Mouse (Mus musculus): ENCODE data around the gene Stard7. TPM values are rescaled to one million over a fixed set of nuclear protein-coding genes. Genes with fewer than 3 reads are reported as not detected.

Gene Stard7
- 110 and 111 TPM in 2 replicates for total RNA-seq (2017)

DNA sequence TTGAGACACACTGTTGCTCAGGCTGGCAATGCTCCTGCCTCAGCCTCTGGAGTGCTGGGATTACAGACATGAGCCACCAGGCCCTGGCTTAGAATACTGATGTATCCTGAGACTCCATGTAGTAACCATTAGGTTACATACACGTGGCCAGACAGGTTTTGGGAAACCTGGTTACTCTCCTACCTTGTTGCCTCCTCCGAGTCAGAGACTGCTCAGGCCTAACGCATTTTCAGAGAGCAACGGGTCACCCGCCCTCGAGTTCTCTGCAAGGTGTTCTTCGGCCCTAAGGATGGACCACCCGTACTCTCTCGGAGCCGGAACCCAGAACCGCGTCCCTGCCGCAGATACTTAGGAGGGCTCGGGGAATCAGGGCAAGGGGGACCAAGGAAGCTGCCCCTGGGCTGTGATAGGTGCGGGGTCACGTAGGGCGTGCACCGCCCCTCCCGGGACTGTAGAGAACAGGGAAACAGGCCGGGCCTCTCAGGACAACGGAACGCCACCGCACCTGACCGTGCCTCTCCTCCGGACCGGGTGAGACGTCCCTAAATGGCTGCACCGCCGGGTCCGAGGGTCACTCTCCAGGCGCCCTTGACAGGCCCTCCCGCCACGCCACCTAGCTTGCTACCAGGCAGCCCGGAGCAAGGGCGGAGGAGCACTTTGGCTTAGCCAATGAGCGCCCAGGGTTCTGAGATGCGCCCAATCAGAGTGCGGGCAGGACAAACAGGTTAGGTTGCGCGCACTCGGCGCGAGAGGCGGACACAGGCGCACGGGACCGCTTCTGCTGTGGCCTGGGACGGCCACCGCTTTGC, at the start of gene Stard7:
Gene Stard7, plus strand, starts transcription at position 728 of the 809 bp plus-strand sequence.
- ATAC-seq (ENCODE audit: extremely low read depth, insufficient number of reproducible peaks, low FRiP score, poor library complexity, severe bottlenecking), result peak; percentile 98

DNA sequence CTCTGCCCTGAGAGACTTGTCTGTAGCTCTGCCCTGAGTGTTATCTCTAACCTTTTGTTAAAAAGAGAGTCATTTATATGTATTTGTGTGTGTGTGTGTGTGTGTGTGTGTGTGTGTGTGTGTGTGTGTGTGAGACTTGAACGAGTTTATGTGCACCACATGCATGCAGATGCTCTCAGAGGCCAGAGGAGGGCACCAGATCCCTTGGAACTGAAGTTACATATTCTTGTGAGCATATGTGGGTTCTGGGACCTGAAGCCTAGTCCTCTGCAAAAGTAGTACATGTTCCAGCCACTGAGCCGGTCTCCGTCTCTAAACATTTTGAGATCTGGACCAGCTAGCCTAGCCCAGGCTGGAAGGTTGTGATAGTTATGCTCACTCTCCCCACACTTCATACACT, 44.8 kb upstream of the Stard7 start:
- ATAC-seq (ENCODE audit: extremely low read depth, insufficient number of reproducible peaks, low FRiP score, poor library complexity, severe bottlenecking), result no peak

DNA sequence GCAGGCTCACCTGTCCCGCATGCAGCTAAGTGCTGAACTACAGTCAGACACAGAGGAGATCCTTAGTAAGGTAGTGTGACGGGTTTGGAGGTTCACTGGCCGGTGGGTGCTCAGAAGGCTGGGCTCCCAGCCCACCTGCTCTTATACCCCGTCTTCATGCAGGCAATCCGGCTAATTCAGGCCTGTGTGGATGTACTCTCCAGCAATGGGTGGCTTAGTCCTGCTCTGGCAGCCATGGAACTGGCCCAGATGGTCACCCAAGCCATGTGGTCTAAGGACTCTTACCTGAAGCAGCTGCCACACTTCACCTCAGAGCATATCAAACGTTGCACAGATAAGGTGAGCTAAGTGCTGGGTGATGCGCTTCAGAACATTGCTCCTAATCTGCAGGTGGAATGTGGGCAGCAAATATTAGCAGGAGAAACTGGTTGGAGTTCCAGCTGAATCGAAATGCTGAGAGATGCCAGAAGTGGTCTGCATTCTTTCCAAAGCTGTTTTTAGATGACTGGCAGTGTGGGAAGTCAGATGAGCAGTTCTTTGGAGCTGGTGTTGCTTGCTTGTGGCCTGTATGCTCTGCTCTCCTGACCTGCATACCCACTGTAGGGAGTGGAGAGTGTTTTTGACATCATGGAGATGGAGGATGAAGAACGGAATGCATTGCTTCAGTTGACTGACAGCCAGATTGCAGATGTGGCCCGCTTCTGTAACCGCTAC, 32.0 kb upstream of the Stard7 start:
- no peak for ATAC-seq (ENCODE audit: extremely low read depth, insufficient number of reproducible peaks, low FRiP score, poor library complexity, severe bottlenecking)

DNA sequence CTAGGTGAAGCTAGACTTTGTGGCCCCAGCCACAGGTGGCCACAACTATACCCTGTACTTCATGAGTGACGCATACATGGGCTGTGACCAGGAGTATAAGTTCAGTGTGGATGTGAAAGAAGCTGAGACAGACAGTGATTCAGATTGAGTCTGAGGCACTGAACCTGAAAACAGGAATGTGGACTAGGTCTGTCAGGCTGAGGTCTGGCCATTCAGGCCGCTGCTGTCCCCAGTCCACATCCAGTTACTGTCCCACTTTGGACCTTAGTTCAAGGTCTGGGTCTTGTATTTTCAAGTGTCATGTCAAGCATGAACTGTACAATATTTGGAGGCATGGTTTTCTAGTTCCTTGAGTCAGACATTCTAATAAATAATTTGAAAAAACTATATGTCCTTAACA, 30.0 kb upstream of the Stard7 start:
- ATAC-seq (ENCODE audit: extremely low read depth, insufficient number of reproducible peaks, low FRiP score, poor library complexity, severe bottlenecking), result no peak

DNA sequence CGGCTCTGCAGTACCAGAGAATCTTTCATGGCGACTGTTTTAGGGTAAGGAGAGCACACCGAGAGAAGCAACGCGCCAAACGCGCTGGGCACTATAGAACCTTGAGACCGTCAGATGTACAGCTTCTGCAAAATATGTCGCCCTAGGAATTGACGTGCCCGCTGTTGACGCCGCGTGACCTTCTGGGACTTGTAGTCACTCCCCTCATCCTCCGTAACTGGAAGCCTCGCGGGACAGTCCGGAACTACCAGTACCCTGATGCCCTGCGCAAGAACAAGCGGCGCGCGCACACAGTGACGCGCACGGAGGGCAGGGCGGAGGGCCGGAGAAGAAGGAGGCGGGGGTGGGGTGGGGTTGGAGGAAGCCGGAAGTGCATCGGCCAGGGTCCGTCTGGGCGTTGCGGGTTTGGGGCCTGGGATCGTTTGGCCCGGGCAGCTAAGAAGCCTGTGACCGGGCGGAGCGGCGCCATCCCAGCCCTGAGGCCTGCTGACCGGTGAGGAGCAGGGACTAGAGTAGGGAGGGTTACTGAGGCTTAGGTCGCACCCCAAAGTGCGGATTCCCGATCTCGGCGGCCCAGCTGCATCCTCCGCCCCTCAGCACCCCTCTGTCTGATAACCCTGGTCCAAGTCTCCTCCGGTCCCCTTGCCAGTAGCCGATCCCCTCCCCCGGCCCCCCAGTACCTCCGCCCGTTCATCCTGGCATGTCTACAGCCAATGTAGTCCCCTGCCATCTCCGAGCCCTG, 22.3 kb upstream of the Stard7 start, which contains the start of the genes Ciao1 and Tmem127:
Gene Ciao1, minus strand, starts transcription at position 225 of the 742 bp plus-strand sequence.
Gene Tmem127, plus strand, starts transcription at position 317 of the 742 bp plus-strand sequence.
- ATAC-seq (ENCODE audit: extremely low read depth, insufficient number of reproducible peaks, low FRiP score, poor library complexity, severe bottlenecking), result peak; percentile 96

DNA sequence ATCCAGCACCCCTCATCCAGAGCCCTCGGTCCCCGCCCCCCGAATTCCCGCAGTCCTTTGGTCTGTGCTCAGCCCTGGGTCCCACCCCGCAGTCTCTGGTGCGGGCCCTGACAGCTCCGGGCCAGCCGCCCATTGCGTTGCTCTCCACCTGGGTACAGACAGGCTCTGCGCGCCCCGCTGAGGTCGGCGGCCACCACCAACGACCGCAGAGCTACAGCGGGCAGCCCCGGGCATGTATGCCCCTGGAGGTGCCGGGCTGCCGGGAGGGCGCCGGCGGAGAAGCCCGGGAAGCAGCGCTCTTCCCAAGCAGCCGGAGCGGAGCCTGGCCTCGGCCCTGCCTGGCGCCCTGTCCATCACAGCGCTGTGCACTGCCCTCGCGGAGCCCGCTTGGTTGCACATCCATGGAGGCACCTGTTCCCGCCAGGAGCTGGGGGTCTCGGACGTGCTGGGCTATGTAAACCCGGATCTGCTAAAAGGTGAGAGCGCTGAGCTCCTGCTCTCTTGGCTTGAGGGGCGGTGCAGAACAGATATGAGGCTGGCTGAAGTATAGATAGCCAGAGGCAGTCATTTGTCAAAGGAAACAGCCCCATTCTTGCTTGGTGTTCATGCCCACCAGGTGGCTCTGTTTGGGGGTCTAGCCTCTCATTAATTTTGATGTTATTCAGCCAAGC, 21.5 kb upstream of the Stard7 start:
- no peak for ATAC-seq (ENCODE audit: extremely low read depth, insufficient number of reproducible peaks, low FRiP score, poor library complexity, severe bottlenecking)

DNA sequence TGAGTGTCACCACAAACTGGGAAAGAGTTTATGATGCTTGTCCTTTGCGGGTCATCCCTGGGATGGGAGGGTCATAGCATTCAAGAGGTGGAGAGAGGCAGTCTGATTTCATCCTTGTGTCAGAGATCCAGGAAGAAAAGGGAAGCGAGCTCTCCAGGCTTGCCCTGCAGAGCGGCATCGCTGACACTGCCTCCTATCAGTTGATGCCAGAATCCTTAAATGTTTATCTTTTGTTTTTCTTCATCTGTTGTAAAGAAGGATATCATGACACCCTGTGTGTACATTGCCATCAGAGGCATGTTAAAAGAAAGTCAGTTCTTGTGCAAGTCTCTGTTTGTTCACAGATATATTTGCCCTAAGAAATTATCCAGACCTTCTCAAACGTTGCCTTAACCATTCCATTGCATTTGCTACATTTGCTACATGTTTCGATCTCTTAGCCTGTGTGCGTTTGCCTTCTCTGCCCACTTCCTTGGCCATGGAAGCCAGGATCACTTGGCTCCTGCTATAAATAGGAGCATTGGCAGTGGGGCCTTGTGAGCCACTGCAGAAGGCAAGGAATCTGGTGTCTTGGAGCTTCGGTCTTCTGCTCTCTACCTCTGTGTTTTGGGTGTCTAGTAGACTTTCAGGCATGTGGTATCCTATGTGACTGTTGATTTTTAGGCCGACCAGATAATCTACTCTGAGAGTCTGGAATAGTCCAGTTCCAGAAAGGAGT, 19.6 kb upstream of the Stard7 start:
- ATAC-seq (ENCODE audit: extremely low read depth, insufficient number of reproducible peaks, low FRiP score, poor library complexity, severe bottlenecking), result no peak

DNA sequence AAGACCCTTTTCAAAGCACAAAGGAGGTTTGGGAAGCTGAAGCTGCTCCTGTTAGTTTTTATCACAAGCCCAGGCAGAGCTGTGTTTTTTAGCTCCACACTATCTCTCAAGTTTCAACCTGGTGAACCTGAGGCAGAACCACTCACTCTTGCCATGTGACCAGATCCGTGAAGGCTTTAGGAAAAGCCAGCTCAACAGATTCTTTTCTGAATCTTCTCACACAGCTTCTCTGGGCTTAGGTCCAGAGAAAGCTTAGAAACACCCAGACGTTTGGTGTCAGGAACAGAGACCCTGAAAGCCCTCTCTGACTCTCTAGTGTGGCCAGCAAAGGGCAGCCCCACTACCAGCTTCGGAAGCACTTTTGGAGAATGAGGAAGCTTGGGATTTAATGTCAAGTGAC, 18.6 kb upstream of the Stard7 start:
- no peak for ATAC-seq (ENCODE audit: extremely low read depth, insufficient number of reproducible peaks, low FRiP score, poor library complexity, severe bottlenecking)

DNA sequence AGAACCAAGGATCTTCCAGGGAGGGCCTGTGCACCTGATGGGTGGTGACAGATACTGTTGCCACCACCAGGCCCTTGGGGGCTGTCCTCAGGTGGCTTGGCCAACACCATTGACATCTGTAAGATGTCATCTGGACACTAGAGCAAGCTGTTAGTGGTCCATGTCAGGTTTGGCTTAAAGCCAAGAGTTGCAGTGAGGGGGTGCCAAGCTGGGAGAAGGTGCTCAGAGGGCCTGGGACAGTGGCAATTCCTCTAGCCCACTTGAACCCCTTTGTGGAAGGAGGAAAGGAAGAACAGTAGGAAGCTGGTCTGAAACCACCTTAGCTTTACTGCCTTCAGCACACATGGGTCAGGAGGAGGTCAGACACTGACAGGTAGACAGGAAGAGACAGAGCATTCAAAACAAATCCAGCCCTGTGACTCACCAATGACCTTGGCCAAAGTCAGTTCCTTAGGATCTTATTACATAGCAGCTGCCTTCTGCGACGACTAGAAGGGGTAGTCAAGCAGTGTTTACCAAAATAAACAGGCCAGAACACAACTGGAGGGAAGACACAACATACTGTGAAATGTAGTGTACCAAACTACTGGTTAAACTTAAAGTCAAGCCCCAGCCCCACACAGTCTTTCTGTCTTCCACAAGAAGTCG, 18.0 kb upstream of the Stard7 start:
- no peak for ATAC-seq (ENCODE audit: extremely low read depth, insufficient number of reproducible peaks, low FRiP score, poor library complexity, severe bottlenecking)

DNA sequence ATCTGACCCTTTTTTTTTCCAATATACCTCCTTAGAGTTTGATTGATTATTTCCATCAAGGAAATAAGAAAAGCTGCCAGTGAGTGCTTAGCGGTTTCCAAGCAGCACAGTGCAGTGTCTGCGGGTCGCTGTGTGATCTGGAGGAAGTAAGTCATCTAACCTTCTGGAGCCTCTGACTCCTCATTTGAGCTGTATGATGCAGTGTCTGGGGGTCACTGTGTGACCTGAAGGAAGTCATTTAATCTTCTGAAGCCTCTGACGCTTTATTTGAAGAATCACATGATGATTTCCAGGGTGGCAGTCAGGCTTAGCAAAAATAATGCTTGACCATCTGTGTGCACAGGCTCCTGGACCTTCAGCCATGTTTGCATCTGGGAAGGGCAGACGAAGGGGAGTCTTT, 17.2 kb upstream of the Stard7 start:
- no peak for ATAC-seq (ENCODE audit: extremely low read depth, insufficient number of reproducible peaks, low FRiP score, poor library complexity, severe bottlenecking)

DNA sequence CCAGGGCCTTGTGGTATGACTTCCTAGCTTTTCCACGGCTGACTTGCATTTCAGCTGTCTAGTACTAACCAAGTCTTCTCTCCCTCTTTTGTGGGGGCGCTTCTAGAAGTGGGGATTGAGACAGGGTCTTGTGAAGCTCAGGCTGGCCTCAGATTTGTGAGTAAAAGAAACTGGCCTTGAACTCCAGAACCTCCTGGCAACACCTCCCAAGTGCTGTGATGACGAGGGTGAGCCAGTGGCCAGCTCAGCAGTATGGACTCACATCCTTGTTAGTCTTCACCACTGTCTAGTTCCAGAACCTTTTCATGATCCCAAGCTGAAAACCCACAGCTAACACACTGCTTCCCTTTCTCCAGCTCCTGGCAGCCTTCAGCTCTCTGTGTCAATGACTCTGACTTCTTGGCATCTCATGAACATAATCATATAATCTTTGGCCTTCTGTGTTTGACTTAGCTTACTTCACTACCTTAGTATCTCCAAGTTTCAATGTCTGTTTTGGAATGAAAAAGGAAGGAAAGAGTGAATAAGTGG, 15.3 kb upstream of the Stard7 start:
- ATAC-seq (ENCODE audit: extremely low read depth, insufficient number of reproducible peaks, low FRiP score, poor library complexity, severe bottlenecking), result no peak

DNA sequence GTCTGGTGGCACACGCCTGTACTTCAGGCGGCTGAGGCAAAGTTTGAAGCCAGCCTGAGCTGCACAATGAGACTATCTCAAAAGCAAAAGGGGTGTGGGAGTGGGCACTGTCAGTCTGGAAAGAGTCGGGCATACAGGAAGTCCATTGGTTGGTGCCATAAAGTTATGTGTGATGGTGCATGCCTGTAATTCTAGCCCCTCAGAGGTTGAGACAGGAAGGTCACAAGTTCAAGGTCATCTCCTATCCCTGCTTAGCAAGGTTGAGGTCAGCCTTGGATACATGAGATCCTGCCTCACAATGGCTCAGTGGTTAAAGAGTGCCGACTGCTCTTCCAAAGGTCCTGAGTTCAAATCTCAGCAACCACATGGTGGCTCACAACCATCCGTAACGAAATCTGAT, 14.7 kb upstream of the Stard7 start:
- ATAC-seq (ENCODE audit: extremely low read depth, insufficient number of reproducible peaks, low FRiP score, poor library complexity, severe bottlenecking), result no peak

DNA sequence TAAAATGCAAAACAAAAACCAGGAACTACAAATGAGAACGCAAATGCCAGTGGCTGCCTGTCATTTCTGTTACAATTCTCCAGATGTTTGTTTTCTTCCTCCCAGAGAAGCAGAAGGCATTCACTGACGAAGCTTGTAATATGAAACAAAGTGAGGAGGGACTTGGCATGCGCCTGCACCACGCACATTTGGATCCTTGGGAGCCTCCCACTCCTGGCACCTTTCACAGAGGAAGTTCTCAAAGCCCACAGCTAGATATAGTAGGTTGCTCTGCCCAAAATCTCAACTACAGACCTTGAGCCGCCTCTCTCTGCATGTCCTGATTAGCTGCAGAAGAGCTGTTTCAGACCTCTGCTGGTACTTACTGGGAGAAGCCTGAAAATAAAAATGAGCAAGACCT, 10.7 kb upstream of the Stard7 start:
- ATAC-seq (ENCODE audit: extremely low read depth, insufficient number of reproducible peaks, low FRiP score, poor library complexity, severe bottlenecking), result no peak

DNA sequence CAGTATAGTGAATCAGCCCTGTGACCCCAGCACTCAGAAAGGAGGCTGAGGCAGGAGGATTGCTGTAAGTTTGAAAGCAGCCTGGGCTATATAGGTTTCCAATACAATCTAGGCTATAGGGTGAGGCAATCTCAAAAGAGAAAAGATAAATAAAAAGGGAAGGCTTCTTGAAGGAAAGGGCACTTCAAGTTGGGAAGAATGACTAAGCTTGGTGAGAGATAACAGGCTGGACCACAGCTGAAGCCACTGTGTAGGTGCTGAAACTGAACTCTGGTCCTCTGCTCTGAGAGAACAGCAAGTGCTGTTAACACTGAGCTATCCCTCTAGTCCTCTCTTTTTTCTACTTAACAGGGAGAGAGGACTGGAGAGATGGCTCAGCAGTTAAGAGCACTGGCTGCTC, 7.5 kb upstream of the Stard7 start:
- no peak for ATAC-seq (ENCODE audit: extremely low read depth, insufficient number of reproducible peaks, low FRiP score, poor library complexity, severe bottlenecking)

DNA sequence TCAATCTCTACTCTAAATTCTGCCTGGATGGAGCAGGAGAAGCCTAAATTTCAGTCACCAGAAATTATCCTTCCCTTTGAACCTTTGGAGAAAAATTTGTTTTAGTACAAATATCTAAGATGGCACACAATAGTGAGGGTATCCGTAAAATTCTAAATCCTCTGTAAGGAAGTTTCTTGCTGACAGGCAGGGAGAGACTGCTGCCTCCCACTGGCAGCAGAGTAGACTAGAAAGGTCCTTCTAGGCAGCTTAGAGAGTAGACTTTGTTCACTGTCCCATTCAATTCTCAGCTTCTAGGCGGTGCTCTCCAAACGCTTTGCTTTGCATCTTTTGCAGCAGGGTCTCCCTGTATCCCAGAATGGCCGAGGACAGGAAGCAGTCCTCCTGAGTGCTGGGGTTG, 2.2 kb upstream of the Stard7 start:
- ATAC-seq (ENCODE audit: extremely low read depth, insufficient number of reproducible peaks, low FRiP score, poor library complexity, severe bottlenecking), result no peak

DNA sequence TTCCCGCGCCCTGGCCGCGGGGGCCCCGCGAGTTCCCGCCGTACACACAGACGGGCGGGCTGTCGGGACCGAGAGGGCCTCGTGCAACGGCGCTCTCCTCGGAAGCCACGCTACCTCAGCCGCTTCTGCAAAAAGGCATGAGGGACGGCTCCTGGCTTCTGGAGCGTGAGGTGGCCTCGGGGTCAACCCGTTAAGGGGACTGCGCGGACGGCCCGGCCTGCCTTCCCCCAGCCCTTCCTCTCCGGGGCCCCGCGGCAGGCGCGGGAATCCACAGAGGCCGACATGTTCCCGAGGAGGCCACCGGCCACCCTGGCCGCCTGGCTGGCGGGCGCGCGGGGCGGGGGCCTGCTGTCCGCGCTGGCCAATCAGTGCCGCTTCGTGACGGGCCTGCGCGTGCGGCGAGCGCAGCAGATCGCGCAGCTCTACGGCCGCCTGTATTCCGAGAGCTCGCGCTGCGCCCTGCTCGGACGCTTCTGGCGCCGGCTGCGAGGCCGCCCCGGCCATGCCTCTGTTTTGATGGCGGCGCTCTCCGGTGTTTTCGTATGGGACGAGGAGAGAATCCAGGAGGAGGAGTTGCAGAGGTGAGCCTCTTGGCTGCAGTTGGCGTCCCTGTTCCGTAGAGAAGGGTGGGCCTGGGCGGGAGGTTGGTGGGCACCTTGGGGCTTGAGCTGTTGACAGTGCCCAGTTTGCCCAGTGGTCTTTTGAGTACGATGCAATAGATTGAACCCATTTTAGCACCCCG, 453 bp downstream of the Stard7 start:
- ATAC-seq (ENCODE audit: extremely low read depth, insufficient number of reproducible peaks, low FRiP score, poor library complexity, severe bottlenecking), result peak; percentile 70

DNA sequence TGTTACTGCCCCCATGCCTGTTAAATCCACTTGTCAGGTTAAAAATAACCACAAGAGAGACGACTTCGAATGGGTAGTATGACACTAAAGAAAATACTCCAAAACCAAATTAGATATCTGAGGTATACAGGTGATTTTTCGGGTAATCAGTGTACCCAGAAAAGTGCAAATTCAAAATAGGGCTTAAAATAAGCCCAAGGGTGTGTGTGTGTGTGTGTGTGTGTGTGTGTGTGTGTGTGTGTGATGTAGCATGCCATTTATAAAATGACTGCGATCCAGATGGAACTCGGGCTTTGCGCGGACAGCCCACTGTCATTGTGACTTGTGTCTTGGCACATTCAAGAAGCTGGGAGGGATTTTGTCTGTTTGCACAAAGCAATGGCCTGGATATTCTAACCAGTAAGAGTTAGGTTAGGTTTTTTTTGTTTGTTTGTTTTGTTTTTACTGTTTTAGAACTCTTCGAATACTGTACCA, 1.1 kb downstream of the Stard7 start:
- ATAC-seq (ENCODE audit: extremely low read depth, insufficient number of reproducible peaks, low FRiP score, poor library complexity, severe bottlenecking), result no peak

Data from neutrophil, adult 5-6 weeks (primary cell).